Mouse (Mus musculus) frontal cortex, adult (tissue): ENCODE measurements at regions not wholly inside any gene's neighbourhood (a gene's known extent, or its start where the extent isn't known, plus 50 kb on each side); places are given as distances from the start of the nearest gene placed in this dataset.

Experiments
- ATAC-seq: cut with Nextera tagmentation; 2 replicates; pipeline ENCODE4 v1.9.2; 2017; ENCODE audit warnings: mild to moderate bottlenecking, moderate library complexity, mixed read lengths; ENCODE audit not compliant: low TSS enrichment

- peak; percentile 86 for ATAC-seq
These were observed 54.0 kb upstream of the Rbm15 start for GRCm38 (mm10) chr3:107387314-107388087.

- 0 out of 2 replicates have a peak, but pooled peaks have one; percentile 38 for ATAC-seq
These were observed 53.0 kb upstream of the Rbm15 start for GRCm38 (mm10) chr3:107386432-107386831.
